Mouse (Mus musculus): Measurements from ENCODE around the gene Sf3a1.

DNA sequence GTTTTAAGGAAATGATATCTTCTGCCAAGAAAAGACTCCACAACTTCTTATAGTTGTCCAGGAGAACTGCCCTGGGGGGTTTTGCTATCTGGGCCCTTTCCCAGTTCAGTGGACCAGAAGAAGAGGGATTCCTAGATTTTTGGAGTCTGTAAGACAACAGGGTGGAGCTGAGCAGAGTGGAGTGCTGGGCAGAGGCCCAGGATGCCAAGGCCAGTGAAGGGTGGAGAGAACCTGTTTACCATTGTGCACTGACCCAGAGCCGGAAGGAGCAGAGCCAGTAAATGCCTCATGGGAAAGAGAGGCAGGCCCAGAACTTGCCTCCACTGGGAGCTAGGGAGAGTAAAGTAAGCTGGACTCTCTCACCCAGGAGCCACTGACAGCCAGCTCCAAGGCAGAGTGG lies 37.5 kb downstream of the Sf3a1 start:
- TF ChIP-seq CTCF (IDR thresholded peaks at IDR 0.05; ENCODE audit: extremely low read depth, insufficient read length, insufficient replicate concordance, low read depth, low read length) = no peak
- no peak for TF ChIP-seq POLR2A (IDR thresholded peaks at IDR 0.05; ENCODE audit: low read depth, low read length)

Measured in small intestine, adult 2 months (tissue).